Comparison of ENCODE assay signal across 24 mouse cellular contexts in genomic region chr8:99953876-99954275, GRCm38 (mm10).
"Had no signal": no experiment of that assay in that cellular context is flagged by ENCODE, and none has a peak within 500 bp of the region (broad histone marks: within the 10 kb centered on the region; RNA-seq: fewer than 3 reads in every experiment).

No protein-coding gene starts in this region.

- H3K36me3 ChIP-seq: limb, embryonic 10.5 days; limb, embryonic 13.5 days; liver, embryonic 12.5 days; liver, embryonic 15.5 days; lung, embryonic 15.5 days; midbrain, embryonic 10.5 days; midbrain, embryonic 15.5 days; neural tube, embryonic 12.5 days; neural tube, embryonic 15.5 days; stomach, embryonic 15.5 days had no signal

- H3K4me2 ChIP-seq: limb, embryonic 13.5 days; liver, embryonic 12.5 days; liver, embryonic 15.5 days; lung, embryonic 15.5 days; midbrain, embryonic 15.5 days; neural tube, embryonic 12.5 days; neural tube, embryonic 15.5 days; stomach, embryonic 15.5 days had no signal

- H3K4me1 ChIP-seq: limb, embryonic 10.5 days; limb, embryonic 13.5 days; liver, embryonic 12.5 days; liver, embryonic 15.5 days; lung, embryonic 15.5 days; megakaryocyte, embryonic 14.5 days; midbrain, embryonic 10.5 days; midbrain, embryonic 15.5 days; neural tube, embryonic 12.5 days; neural tube, embryonic 15.5 days; stomach, embryonic 15.5 days had no signal

- H3K9ac ChIP-seq: limb, embryonic 13.5 days; liver, embryonic 12.5 days; liver, embryonic 15.5 days; lung, embryonic 15.5 days; midbrain, embryonic 15.5 days; neural tube, embryonic 12.5 days; neural tube, embryonic 15.5 days; stomach, embryonic 15.5 days had no signal

- DNase-seq: kidney, postnatal 25 days; layer of hippocampus, adult 9-11 months; liver; lung, adult 18-20 months; lung, postnatal 10 days; lung, postnatal 36 days; right cerebral cortex, adult 18-20 months; right cerebral cortex, postnatal 14 days; right cerebral cortex, postnatal 4 days; thymus, adult 18-20 months; thymus, postnatal 36 days had no signal

- H3K27ac ChIP-seq: kidney, postnatal 0 days; layer of hippocampus, adult 2 months; limb, embryonic 10.5 days; limb, embryonic 13.5 days; liver, embryonic 12.5 days; liver, embryonic 15.5 days; lung, embryonic 15.5 days; midbrain, embryonic 10.5 days; midbrain, embryonic 15.5 days; neural tube, embryonic 12.5 days; neural tube, embryonic 15.5 days; stomach, embryonic 15.5 days had no signal

- H3K9me3 ChIP-seq: limb, embryonic 10.5 days; limb, embryonic 13.5 days; liver, embryonic 12.5 days; liver, embryonic 15.5 days; lung, embryonic 15.5 days; megakaryocyte, embryonic 14.5 days; midbrain, embryonic 10.5 days; midbrain, embryonic 15.5 days; neural tube, embryonic 12.5 days; neural tube, embryonic 15.5 days; stomach, embryonic 15.5 days had no signal

- ATAC-seq: liver, embryonic 12.5 days; midbrain, embryonic 15.5 days had no signal

- H3K27me3 ChIP-seq: limb, embryonic 13.5 days; liver, embryonic 12.5 days; liver, embryonic 15.5 days; lung, embryonic 15.5 days; megakaryocyte, embryonic 14.5 days; midbrain, embryonic 15.5 days; neural tube, embryonic 12.5 days; neural tube, embryonic 15.5 days; stomach, embryonic 15.5 days had no signal

- H3K4me3 ChIP-seq: layer of hippocampus, adult 2 months; limb, embryonic 10.5 days; limb, embryonic 13.5 days; liver, embryonic 12.5 days; liver, embryonic 15.5 days; lung, embryonic 15.5 days; megakaryocyte, embryonic 14.5 days; midbrain, embryonic 10.5 days; midbrain, embryonic 15.5 days; neural tube, embryonic 12.5 days; neural tube, embryonic 15.5 days; stomach, embryonic 15.5 days had no signal
